Mouse (Mus musculus) hindbrain, embryonic 14.5 days (tissue): ENCODE results near the gene Dnttip1. TPM values are rescaled to one million over a fixed set of nuclear protein-coding genes. Genes with fewer than 3 reads are reported as not detected.
"Not testable (repeated sequence)": the region's sequence is repeated elsewhere in the genome, so short reads cannot be mapped to it uniquely, and the experiment has no call there.

Experiments used
- ATAC-seq: fragments of 200-750 bp; cut with Nextera tagmentation; 2 replicates; pipeline ENCODE4 v1.8.0; 2017; ENCODE audit warnings: moderate number of reproducible peaks, mild to moderate bottlenecking, moderate TSS enrichment, moderate library complexity; ENCODE audit not compliant: low FRiP score
- DNase-seq: peaks from one replicate; pipeline ENCODE4 v3.0.0-alpha.2; 2015; ENCODE audit warnings: low spot score
- H3K27ac ChIP-seq: fragments of 300-500 bp; sonication (generic); 2 replicates; pipeline ENCODE4 v1.5.1; 2014; ENCODE audit warnings: mild to moderate bottlenecking, moderate library complexity
- H3K27me3 ChIP-seq: fragments of 300-500 bp; sonication (generic); 2 replicates; pipeline ENCODE4 v1.6.1; 2014; ENCODE audit warnings: mild to moderate bottlenecking, low read length, mixed read lengths; ENCODE audit not compliant: control insufficient read depth, insufficient read depth
- H3K36me3 ChIP-seq: fragments of 300-500 bp; sonication (generic); replicated peaks from 2 replicates; pipeline ENCODE4 v1.6.1; 2014; ENCODE audit not compliant: control insufficient read depth, insufficient read depth
- H3K4me1 ChIP-seq: fragments of 300-500 bp; sonication (generic); replicated peaks from 2 replicates; pipeline ENCODE4 v1.6.1; 2014; ENCODE audit warnings: antibody characterized with exemption, low read length, mixed read lengths; ENCODE audit not compliant: control insufficient read depth, insufficient read depth
- H3K4me2 ChIP-seq: fragments of 300-500 bp; sonication (generic); replicated peaks from 2 replicates; pipeline ENCODE4 v1.6.1; 2014; ENCODE audit warnings: mild to moderate bottlenecking, moderate library complexity
- H3K4me3 ChIP-seq: fragments of 300-500 bp; sonication (generic); replicated peaks from 2 replicates; pipeline ENCODE4 v1.5.1; 2014; ENCODE audit warnings: mild to moderate bottlenecking, low read length
- H3K9ac ChIP-seq: fragments of 300-500 bp; sonication (generic); 2 replicates; pipeline ENCODE4 v1.6.1; 2014
- H3K9me3 ChIP-seq: fragments of 300-500 bp; sonication (generic); 2 replicates; pipeline ENCODE4 v1.6.1; 2016; ENCODE audit warnings: low read length; ENCODE audit not compliant: control insufficient read depth
- WGBS: fragments of 180-500 bp; shearing (Covaris S2); extraction: QIAGEN DNeasy Blood & Tissue Kit; methylation state at CpG from one replicate; pipeline ENCODE4 v1.1.7; 2014; 5-methylcytosine and 5-hydroxymethylcytosine counted together
- polyA plus RNA-seq: library from polyadenylated mRNA; unstranded; fragments of >200 nt; fragmentation: Nextera tagmentation; extraction: Ambion mirVana; gene quantifications from 2 replicates; pipeline ENCODE4 v1.2.1, GENCODE M21; 2014

Gene Dnttip1
- polyA plus RNA-seq = 46.6 and 50.3 TPM in 2 replicates

GRCm38 (mm10) chr2:164745843-164746479 is at the start of gene Dnttip1, which contains the start of gene Wfdc3:
Dnttip1 (plus strand) TSS chr2:164745983.
Wfdc3 (minus strand) TSS chr2:164745931.
- WGBS = under 1% methylated on average over 68 of the region's 70 CpGs
- peak within 1 kb of the TSS; percentile 96 for H3K4me2 ChIP-seq
- no peaks in the 10 kb centered on the region for H3K27me3 ChIP-seq
- H3K9ac ChIP-seq = peak within 1 kb of the TSS; percentile 91
- H3K9me3 ChIP-seq = no peaks in the 10 kb centered on the region
- H3K36me3 ChIP-seq = peaks cover 26% of the 10 kb centered on the region
- peak within 1 kb of the TSS; percentile 76 for H3K27ac ChIP-seq
- H3K4me3 ChIP-seq = peak within 1 kb of the TSS; percentile 92
- peak; percentile 89 for ATAC-seq
- H3K4me1 ChIP-seq = peaks cover 13% of the 10 kb centered on the region
- DNase-seq = peak; percentile 98

GRCm38 (mm10) chr2:164698201-164698600 is 47.6 kb upstream of the Dnttip1 start, which contains the start of gene Spint4:
Spint4 (plus strand) TSS chr2:164698501.
- ATAC-seq (no peak), DNase-seq (no peak)
- no peak within 1 kb of the TSS for H3K27ac ChIP-seq
- no peak within 1 kb of the TSS for H3K4me2 ChIP-seq
- H3K9ac ChIP-seq = no peak within 1 kb of the TSS
- H3K4me1 ChIP-seq = no peaks in the 10 kb centered on the region
- no peaks in the 10 kb centered on the region for H3K27me3 ChIP-seq
- H3K9me3 ChIP-seq = no peaks in the 10 kb centered on the region
- H3K36me3 ChIP-seq = no peaks in the 10 kb centered on the region
- H3K4me3 ChIP-seq = no peak within 1 kb of the TSS
- WGBS = 70% methylated on average over 4 of the region's 4 CpGs

- WGBS = 88% methylated on average over 5 of the region's 5 CpGs
- no peak overlapping the region for H3K9ac ChIP-seq
Measured at GRCm38 (mm10) chr2:164700959-164701358, 44.8 kb upstream of the Dnttip1 start.

GRCm38 (mm10) chr2:164701761-164702160 is 44.0 kb upstream of the Dnttip1 start:
- Histone ChIP-seq H3K27ac (no peak overlapping the region), H3K4me2 (no peak overlapping the region), H3K9ac (no peak overlapping the region), H3K27me3 (no peaks in the 10 kb centered on the region), H3K4me3 (no peak overlapping the region), H3K9me3 (no peaks in the 10 kb centered on the region), H3K36me3 (no peaks in the 10 kb centered on the region), H3K4me1 (no peaks in the 10 kb centered on the region)
- ATAC-seq (no peak), DNase-seq (no peak)
- WGBS = 85% methylated on average over 5 of the region's 5 CpGs

More at GRCm38 (mm10) chr2:164700959-164701358, 44.8 kb upstream of the Dnttip1 start:
- H3K4me3 ChIP-seq = no peak overlapping the region
- H3K4me2 ChIP-seq = no peak overlapping the region
- H3K27me3 ChIP-seq = no peaks in the 10 kb centered on the region
- DNase-seq (no peak), ATAC-seq (no peak)
- H3K36me3 ChIP-seq = no peaks in the 10 kb centered on the region
- H3K27ac ChIP-seq = no peak overlapping the region
- H3K9me3 ChIP-seq = no peaks in the 10 kb centered on the region
- H3K4me1 ChIP-seq = no peaks in the 10 kb centered on the region

- 86% methylated on average over 5 of the region's 5 CpGs for WGBS
- Histone ChIP-seq H3K27ac (no peak overlapping the region), H3K4me3 (no peak overlapping the region), H3K9ac (no peak overlapping the region), H3K4me2 (no peak overlapping the region), H3K36me3 (no peaks in the 10 kb centered on the region), H3K9me3 (no peaks in the 10 kb centered on the region), H3K4me1 (no peaks in the 10 kb centered on the region), H3K27me3 (no peaks in the 10 kb centered on the region)
- ATAC-seq = no peak
- no peak for DNase-seq
Measured at GRCm38 (mm10) chr2:164704235-164704634, 41.5 kb upstream of the Dnttip1 start.

GRCm38 (mm10) chr2:164705328-164705727 is 40.5 kb upstream of the Dnttip1 start:
- Histone ChIP-seq H3K4me2 (no peak overlapping the region), H3K36me3 (no peaks in the 10 kb centered on the region), H3K4me1 (no peaks in the 10 kb centered on the region), H3K9ac (no peak overlapping the region), H3K27me3 (no peaks in the 10 kb centered on the region), H3K4me3 (no peak overlapping the region), H3K27ac (no peak overlapping the region), H3K9me3 (no peaks in the 10 kb centered on the region)
- WGBS = 88% methylated on average over 6 of the region's 6 CpGs
- ATAC-seq = no peak
- DNase-seq = no peak

- no peaks in the 10 kb centered on the region for H3K27me3 ChIP-seq
- WGBS = 93% methylated on average over 14 of the region's 14 CpGs
- no peaks in the 10 kb centered on the region for H3K36me3 ChIP-seq
- H3K4me2 ChIP-seq = no peak overlapping the region
- H3K27ac ChIP-seq = no peak overlapping the region
- DNase-seq = no peak
- H3K9ac ChIP-seq = no peak overlapping the region
- no peaks in the 10 kb centered on the region for H3K9me3 ChIP-seq
- ATAC-seq = no peak
- H3K4me1 ChIP-seq = no peaks in the 10 kb centered on the region
- H3K4me3 ChIP-seq = no peak overlapping the region
Measured at GRCm38 (mm10) chr2:164705991-164706390, 39.8 kb upstream of the Dnttip1 start.

GRCm38 (mm10) chr2:164715005-164715404 is 30.8 kb upstream of the Dnttip1 start, which contains the start of gene Spint5:
Spint5 (plus strand) TSS chr2:164715305.
- no peak within 1 kb of the TSS for H3K27ac ChIP-seq
- H3K4me3 ChIP-seq = no peak within 1 kb of the TSS
- H3K36me3 ChIP-seq = no peaks in the 10 kb centered on the region
- no peaks in the 10 kb centered on the region for H3K27me3 ChIP-seq
- no peaks in the 10 kb centered on the region for H3K4me1 ChIP-seq
- H3K4me2 ChIP-seq = no peak within 1 kb of the TSS
- WGBS = 84% methylated on average over 6 of the region's 6 CpGs
- no peaks in the 10 kb centered on the region for H3K9me3 ChIP-seq
- H3K9ac ChIP-seq = no peak within 1 kb of the TSS
- no peak for ATAC-seq
- DNase-seq = no peak

GRCm38 (mm10) chr2:164716194-164716786 is 29.5 kb upstream of the Dnttip1 start:
- not testable (repeated sequence) for H3K4me1 ChIP-seq, DNase-seq, H3K4me3 ChIP-seq, H3K36me3 ChIP-seq, ATAC-seq, H3K27me3 ChIP-seq, H3K4me2 ChIP-seq, H3K9me3 ChIP-seq, H3K27ac ChIP-seq, H3K9ac ChIP-seq
- 95% methylated on average over 20 of the region's 23 CpGs for WGBS
